Mouse (Mus musculus) stomach, embryonic 16.5 days (tissue): Measurements from ENCODE around the gene Ninl. TPM values are rescaled to one million over a fixed set of nuclear protein-coding genes. Genes with fewer than 3 reads are reported as not detected.

Experiments
- ATAC-seq: fragments of 200-750 bp; cut with Nextera tagmentation; 2 replicates; pipeline ENCODE4 v1.8.0; 2017; ENCODE audit warnings: moderate number of reproducible peaks, moderate TSS enrichment; ENCODE audit not compliant: insufficient read depth, low FRiP score
- H3K27ac ChIP-seq: fragments of 300-500 bp; sonication (generic); 2 replicates; pipeline ENCODE4 v1.5.1; 2014; ENCODE audit warnings: low read length
- H3K27me3 ChIP-seq: fragments of 300-500 bp; sonication (generic); 2 replicates; pipeline ENCODE4 v1.6.1; 2014; ENCODE audit warnings: low read length, control low read depth, mixed read lengths; ENCODE audit not compliant: control insufficient read depth, insufficient read depth
- H3K36me3 ChIP-seq: fragments of 300-500 bp; sonication (generic); 2 replicates; pipeline ENCODE4 v1.6.1; 2014; ENCODE audit warnings: low read length; ENCODE audit not compliant: control insufficient read depth, insufficient read depth
- H3K4me1 ChIP-seq: fragments of 300-500 bp; sonication (generic); 2 replicates; pipeline ENCODE4 v1.6.1; 2014; ENCODE audit warnings: low read length, control low read depth, mixed read lengths; ENCODE audit not compliant: control insufficient read depth, insufficient read depth
- H3K4me2 ChIP-seq: fragments of 300-500 bp; sonication (generic); 2 replicates; pipeline ENCODE4 v1.6.1; 2014; ENCODE audit warnings: low read depth, low read length, mixed read lengths
- H3K4me3 ChIP-seq: fragments of 300-500 bp; sonication (generic); replicated peaks from 2 replicates; pipeline ENCODE4 v1.5.1; 2014; ENCODE audit warnings: mild to moderate bottlenecking, low read length
- H3K9ac ChIP-seq: fragments of 300-500 bp; sonication (generic); 2 replicates; pipeline ENCODE4 v1.6.1; 2014; ENCODE audit warnings: low read length
- H3K9me3 ChIP-seq: fragments of 300-500 bp; sonication (generic); replicated peaks from 2 replicates; pipeline ENCODE4 v1.6.1; 2016; ENCODE audit warnings: low read length, control low read depth; ENCODE audit not compliant: control insufficient read depth
- WGBS: fragments of 180-500 bp; shearing (Covaris S2); extraction: QIAGEN DNeasy Blood & Tissue Kit; methylation state at CpG from one replicate; pipeline ENCODE4 v1.1.7; 2014; 5-methylcytosine and 5-hydroxymethylcytosine counted together
- polyA plus RNA-seq: library from polyadenylated mRNA; unstranded; fragments of >200 nt; fragmentation: Nextera tagmentation; extraction: Ambion mirVana; gene quantifications from 2 replicates; pipeline ENCODE4 v1.2.1, GENCODE M21; 2015

The Ninl gene
- polyA plus RNA-seq, 1 experiment from 2014 or later: 6.2 TPM

DNA sequence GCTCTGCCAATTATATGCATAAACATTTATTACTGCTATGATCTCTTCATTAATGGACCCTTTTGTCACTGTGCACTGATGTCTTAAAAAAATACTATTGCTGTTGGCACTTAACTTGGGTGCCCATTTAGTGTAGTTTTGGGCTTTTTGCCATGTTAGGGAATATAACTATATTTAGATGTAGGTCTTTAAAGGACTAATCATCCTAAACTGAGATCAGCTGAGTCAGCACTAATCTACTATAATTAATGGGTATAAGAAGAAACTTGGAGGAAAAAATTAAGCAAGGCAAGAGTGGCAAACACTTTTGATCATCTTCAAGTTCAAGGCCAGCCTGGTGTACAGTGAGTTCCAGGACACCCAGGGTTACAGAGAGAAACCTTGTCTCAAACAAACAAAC lies 152.9 kb downstream of the Ninl start:
- no peak overlapping the region for H3K9ac ChIP-seq
- H3K4me3 ChIP-seq: no peak overlapping the region
- no peaks in the 10 kb centered on the region for H3K4me1 ChIP-seq
- H3K4me2 ChIP-seq: no peak overlapping the region
- H3K9me3 ChIP-seq: no peaks in the 10 kb centered on the region
- ATAC-seq: no peak
- no peaks in the 10 kb centered on the region for H3K27me3 ChIP-seq
- H3K27ac ChIP-seq: no peak overlapping the region
- no peaks in the 10 kb centered on the region for H3K36me3 ChIP-seq

GRCm38 (mm10) chr2:150885814-150886213 lies 153.4 kb downstream of the Ninl start:
- Histone ChIP-seq H3K9ac (no peak overlapping the region), H3K9me3 (no peaks in the 10 kb centered on the region), H3K4me2 (no peak overlapping the region), H3K4me1 (no peaks in the 10 kb centered on the region), H3K36me3 (no peaks in the 10 kb centered on the region), H3K27me3 (no peaks in the 10 kb centered on the region), H3K4me3 (no peak overlapping the region), H3K27ac (no peak overlapping the region)
- 76% methylated on average over 1 of the region's 1 CpGs for WGBS
- no peak for ATAC-seq

DNA sequence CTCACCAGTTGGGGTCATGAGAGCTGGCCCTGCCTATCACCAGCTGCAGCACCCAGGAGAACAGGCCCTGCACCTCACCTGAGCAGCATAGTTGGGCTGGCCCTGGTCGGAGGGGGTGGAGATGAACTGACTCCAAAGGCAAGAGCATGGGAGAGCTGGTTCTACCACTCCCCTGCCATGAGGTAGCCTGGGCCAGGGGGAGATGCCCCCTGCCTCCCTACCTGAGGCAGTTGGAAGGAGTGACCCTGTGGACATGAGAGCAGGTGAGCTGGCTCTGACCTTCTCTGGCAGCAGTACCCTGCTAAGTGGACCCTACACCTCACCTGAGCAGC lies 154.4 kb downstream of the Ninl start:
- Histone ChIP-seq H3K4me2 (no peak overlapping the region), H3K27me3 (no peaks in the 10 kb centered on the region), H3K27ac (no peak overlapping the region), H3K9ac (no peak overlapping the region), H3K9me3 (no peaks in the 10 kb centered on the region), H3K4me3 (no peak overlapping the region), H3K4me1 (no peaks in the 10 kb centered on the region), H3K36me3 (no peaks in the 10 kb centered on the region)
- peak; percentile 74 for ATAC-seq
- 77% methylated on average over 1 of the region's 1 CpGs for WGBS

Other genes starting within 250 kb of the Ninl start
- gene Abhd12, start 134.6 kb downstream of the Ninl start, polyA plus RNA-seq: 57.8 and 67.9 TPM in 2 replicates
- gene Gins1, start 134.0 kb downstream of the Ninl start, polyA plus RNA-seq: 22.1 and 25.4 TPM in 2 replicates
- 49.5 and 57.2 TPM in 2 replicates for gene Nanp, start within 50 bp of the Ninl start, polyA plus RNA-seq
- gene Gm14151, start 53.0 kb upstream of the Ninl start, polyA plus RNA-seq: not detected in 2 replicates
- not detected in 2 replicates for gene Gm14147, start 58.9 kb upstream of the Ninl start, polyA plus RNA-seq